Mouse (Mus musculus) kidney, embryonic 14.5 days (tissue): ENCODE results near the gene Gm9918. TPM values are rescaled to one million over a fixed set of nuclear protein-coding genes. Genes with fewer than 3 reads are reported as not detected.

Experiments
- ATAC-seq: fragments of 200-750 bp; cut with Nextera tagmentation; 2 replicates; pipeline ENCODE4 v1.8.0; 2017; ENCODE audit warnings: moderate number of reproducible peaks, mild to moderate bottlenecking, moderate TSS enrichment, moderate library complexity; ENCODE audit not compliant: low FRiP score, low TSS enrichment
- H3K27ac ChIP-seq: fragments of 300-500 bp; sonication (generic); 2 replicates; pipeline ENCODE4 v1.5.1; 2014; ENCODE audit warnings: low read depth, mild to moderate bottlenecking, low read length, moderate library complexity, mixed read lengths
- H3K27me3 ChIP-seq: fragments of 300-500 bp; sonication (generic); 2 replicates; pipeline ENCODE4 v1.6.1; 2014; ENCODE audit warnings: mild to moderate bottlenecking, low read length; ENCODE audit not compliant: control insufficient read depth, insufficient read depth
- H3K36me3 ChIP-seq: fragments of 300-500 bp; sonication (generic); 2 replicates; pipeline ENCODE4 v1.6.1; 2014; ENCODE audit warnings: low read length, mixed read lengths; ENCODE audit not compliant: control insufficient read depth, insufficient read depth
- H3K4me1 ChIP-seq: fragments of 300-500 bp; sonication (generic); 2 replicates; pipeline ENCODE4 v1.6.1; 2014; ENCODE audit warnings: low read length, mixed read lengths; ENCODE audit not compliant: control insufficient read depth, insufficient read depth
- H3K4me2 ChIP-seq: fragments of 300-500 bp; sonication (generic); replicated peaks from 2 replicates; pipeline ENCODE4 v1.6.1; 2014; ENCODE audit warnings: low read depth, mild to moderate bottlenecking, low read length
- H3K4me3 ChIP-seq: fragments of 300-500 bp; sonication (generic); 2 replicates; pipeline ENCODE4 v1.5.1; 2014; ENCODE audit warnings: mild to moderate bottlenecking, low read length
- H3K9ac ChIP-seq: fragments of 300-500 bp; sonication (generic); 2 replicates; pipeline ENCODE4 v1.6.1; 2014; ENCODE audit warnings: low read depth, mild to moderate bottlenecking, low read length, moderate library complexity
- H3K9me3 ChIP-seq: fragments of 300-500 bp; sonication (generic); 2 replicates; pipeline ENCODE4 v1.6.1; 2016; ENCODE audit warnings: low read length; ENCODE audit not compliant: control insufficient read depth
- WGBS: fragments of 180-500 bp; shearing (Covaris S2); extraction: QIAGEN DNeasy Blood & Tissue Kit; methylation state at CpG from one replicate; pipeline ENCODE4 v1.1.7; 2014; 5-methylcytosine and 5-hydroxymethylcytosine counted together
- polyA plus RNA-seq: library from polyadenylated mRNA; unstranded; fragments of >200 nt; fragmentation: Nextera tagmentation; extraction: Ambion mirVana; gene quantifications from 2 replicates; pipeline ENCODE4 v1.2.1, GENCODE M21; 2014

The Gm9918 gene
- polyA plus RNA-seq, 1 experiment from 2014 or later, result 0.84 TPM

DNA sequence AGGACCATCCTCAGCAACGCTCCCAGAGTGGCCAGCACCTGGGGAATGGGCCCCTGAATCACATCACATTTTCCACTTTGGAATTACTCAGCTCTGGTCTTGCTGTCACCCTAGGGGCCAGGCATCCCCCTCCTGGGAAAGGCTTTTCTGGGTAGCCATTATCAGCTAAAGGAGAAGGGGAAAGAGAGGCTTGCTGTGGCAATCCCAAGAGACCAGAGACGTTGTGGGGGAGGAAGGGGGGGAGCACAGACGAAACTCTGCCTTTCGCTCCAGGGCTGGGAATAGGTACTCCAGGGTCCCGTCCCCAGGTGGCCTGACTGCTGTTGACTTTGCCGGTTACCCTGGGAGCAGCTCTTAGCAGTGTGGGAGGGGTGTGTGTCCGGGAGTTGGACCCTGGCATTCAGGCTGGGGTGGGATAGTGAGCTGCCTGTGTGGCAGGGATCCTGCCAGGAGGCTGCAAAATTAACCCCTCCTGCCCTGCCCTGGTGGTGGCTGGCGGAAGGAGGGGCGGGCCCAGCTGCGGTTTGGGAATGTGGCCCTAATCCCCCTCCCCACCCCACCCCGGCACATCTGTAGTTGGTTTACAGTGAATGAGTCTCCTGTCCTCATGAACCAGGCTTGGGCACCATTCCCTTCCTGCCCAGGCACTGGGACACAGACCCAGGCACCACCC lies 11.6 kb upstream of the Gm9918 start:
- H3K4me2 ChIP-seq, result peak overlapping the region; percentile 96

DNA sequence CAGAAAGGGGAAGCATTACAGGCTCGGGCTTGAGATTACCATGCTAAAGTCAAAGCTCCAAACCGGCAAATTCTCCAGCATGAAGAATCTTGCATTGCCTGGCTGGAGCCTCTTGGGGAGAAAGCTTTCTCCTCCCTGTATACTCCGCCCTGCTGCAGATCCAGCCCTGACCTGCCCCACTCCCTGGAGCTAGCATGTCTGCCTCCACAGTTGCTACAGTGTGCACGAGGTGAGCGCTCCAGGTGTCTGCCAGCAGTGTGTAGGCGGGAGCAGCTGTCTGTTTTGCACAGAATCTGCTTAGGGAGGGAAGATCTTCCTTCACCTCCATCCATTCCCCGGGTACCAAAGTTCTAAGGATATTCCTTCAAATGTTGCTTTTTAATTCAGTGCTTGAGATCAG lies 7.8 kb upstream of the Gm9918 start:
- 42% methylated on average over 7 of the region's 7 CpGs for WGBS
- Histone ChIP-seq H3K4me1 (peaks cover 16% of the 10 kb centered on the region), H3K9me3 (no peaks in the 10 kb centered on the region), H3K27ac (no peak overlapping the region), H3K4me3 (no peak overlapping the region), H3K36me3 (no peaks in the 10 kb centered on the region), H3K27me3 (peaks cover 6% of the 10 kb centered on the region; the same call in 1 of the 2 replicates), H3K9ac (no peak overlapping the region), H3K4me2 (no peak overlapping the region)
- ATAC-seq, result no peak

More for the DNA sequence above, 11.6 kb upstream of the Gm9918 start:
- H3K27me3 ChIP-seq, result peaks cover 6% of the 10 kb centered on the region; the same call in 1 of the 2 replicates
- no peaks in the 10 kb centered on the region for H3K9me3 ChIP-seq
- ATAC-seq, result no peak
- peak overlapping the region; percentile 18; the same call in 1 of the 2 replicates for H3K9ac ChIP-seq
- H3K27ac ChIP-seq, result peak overlapping the region; percentile 49; the same call in 1 of the 2 replicates
- H3K4me3 ChIP-seq, result no peak overlapping the region
- WGBS, result 28% methylated on average over 11 of the region's 11 CpGs
- peaks cover 31% of the 10 kb centered on the region for H3K4me1 ChIP-seq
- no peaks in the 10 kb centered on the region for H3K36me3 ChIP-seq

DNA sequence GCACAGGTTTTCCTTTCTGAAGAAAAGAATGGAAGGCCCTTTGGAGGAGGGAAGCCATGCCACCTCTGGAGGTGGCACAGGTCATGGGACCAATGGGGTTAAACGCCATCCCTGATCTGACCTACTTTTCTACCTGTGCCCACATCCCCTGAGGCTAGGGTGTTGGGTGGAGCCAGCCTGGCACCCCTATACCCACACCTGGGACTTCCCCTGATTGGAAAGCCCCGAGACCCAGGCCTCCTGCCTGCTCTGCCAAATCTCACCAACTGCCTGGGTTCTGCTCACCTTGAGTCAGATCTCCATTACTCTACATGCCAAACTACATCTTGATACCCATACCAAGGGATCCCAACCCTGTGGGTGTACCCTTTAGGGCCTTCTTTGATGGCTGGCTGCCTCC lies 7.3 kb upstream of the Gm9918 start:
- H3K4me2 ChIP-seq, result no peak overlapping the region
- peaks cover 12% of the 10 kb centered on the region for H3K4me1 ChIP-seq
- no peak overlapping the region for H3K27ac ChIP-seq
- H3K27me3 ChIP-seq, result peaks cover 6% of the 10 kb centered on the region; the same call in 1 of the 2 replicates
- H3K36me3 ChIP-seq, result no peaks in the 10 kb centered on the region
- 68% methylated on average over 2 of the region's 2 CpGs for WGBS
- H3K4me3 ChIP-seq, result no peak overlapping the region
- no peak overlapping the region for H3K9ac ChIP-seq
- H3K9me3 ChIP-seq, result no peaks in the 10 kb centered on the region
- ATAC-seq, result no peak

DNA sequence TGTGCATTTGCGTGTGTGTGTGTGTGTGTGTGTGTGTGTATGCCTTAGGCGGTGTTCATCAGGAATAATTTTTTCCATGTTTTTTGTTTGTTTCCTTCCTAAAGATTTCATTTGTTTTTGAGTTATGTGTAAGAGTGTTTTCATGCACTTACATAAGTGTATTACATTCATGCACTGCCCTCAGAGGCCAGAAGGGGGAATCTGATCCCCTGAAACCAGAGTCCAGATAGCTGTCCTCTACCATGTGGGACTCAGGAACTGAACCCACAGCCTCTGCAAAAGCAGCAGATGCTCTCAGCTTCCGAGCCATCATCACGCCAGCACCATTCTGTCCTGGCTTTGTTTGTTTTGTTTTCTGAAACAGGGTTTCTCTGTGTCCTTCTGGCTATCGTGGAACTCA lies 4.8 kb upstream of the Gm9918 start:
- no peak overlapping the region for H3K4me3 ChIP-seq
- H3K27ac ChIP-seq, result no peak overlapping the region
- no peaks in the 10 kb centered on the region for H3K27me3 ChIP-seq
- H3K36me3 ChIP-seq, result no peaks in the 10 kb centered on the region
- ATAC-seq, result no peak
- peaks cover 4% of the 10 kb centered on the region for H3K4me1 ChIP-seq
- 96% methylated on average over 5 of the region's 5 CpGs for WGBS
- H3K4me2 ChIP-seq, result no peak overlapping the region
- H3K9me3 ChIP-seq, result no peaks in the 10 kb centered on the region
- no peak overlapping the region for H3K9ac ChIP-seq

DNA sequence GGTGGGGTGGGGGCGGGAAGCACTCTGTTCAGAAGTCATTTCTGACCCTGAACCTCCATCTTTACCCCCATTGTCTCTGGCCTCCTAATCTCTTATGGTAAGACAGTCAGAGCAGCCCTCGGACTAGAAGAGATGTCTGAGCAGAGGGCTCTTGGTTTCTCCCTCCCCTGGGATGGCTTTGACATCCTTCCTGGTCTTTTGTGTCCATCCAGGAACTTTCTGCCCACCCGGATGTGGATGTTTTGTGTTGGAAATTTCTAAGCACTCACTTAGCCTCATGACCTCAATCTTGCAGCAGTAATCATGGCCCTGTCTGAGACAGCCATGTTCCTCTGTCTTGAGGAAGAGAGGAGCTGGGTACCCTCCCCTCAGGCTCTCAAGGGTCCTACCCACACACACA lies 1.1 kb downstream of the Gm9918 start:
- Histone ChIP-seq H3K27ac (no peak overlapping the region), H3K9me3 (no peaks in the 10 kb centered on the region), H3K9ac (no peak overlapping the region), H3K27me3 (no peaks in the 10 kb centered on the region), H3K4me2 (peak overlapping the region; percentile 47; the same call in 1 of the 2 replicates), H3K4me1 (peaks cover 10% of the 10 kb centered on the region), H3K4me3 (no peak overlapping the region), H3K36me3 (no peaks in the 10 kb centered on the region)
- WGBS, result 41% methylated on average over 3 of the region's 3 CpGs
- ATAC-seq, result no peak

DNA sequence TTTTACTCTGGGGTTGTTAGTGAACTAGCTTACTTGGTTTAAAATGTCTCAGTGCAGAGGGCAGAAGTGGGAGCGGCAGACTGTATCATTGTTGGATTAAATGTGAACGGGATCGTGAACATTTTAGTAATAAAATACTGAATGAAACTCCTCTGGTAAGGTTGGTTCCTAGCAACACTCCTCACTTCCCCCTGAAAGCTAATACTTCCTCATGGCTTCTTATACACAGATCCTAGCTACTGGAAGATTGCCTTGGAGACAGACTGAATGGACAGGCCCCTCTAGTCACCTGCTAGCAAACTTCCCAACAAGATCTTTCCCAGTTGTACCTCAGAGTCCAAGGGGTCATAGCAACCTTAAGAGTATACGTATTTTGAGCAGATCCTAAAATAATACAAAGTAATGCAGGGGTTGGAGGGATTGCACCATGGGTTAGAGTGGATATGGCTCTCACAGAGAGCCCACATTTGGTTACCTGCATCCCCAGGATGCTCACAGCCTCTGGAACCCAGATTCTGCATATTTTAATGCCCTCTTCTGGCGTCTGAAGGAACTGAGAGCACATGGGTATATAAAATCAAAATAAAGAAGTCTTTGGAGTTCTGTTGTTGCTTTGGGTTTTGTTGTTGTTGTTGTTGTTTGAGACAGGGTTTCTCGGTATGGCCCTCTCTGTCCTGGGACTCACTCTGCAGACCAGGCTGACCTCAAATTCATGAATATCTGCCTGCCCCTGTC lies 3.8 kb downstream of the Gm9918 start:
- H3K9ac ChIP-seq, result no peak overlapping the region
- ATAC-seq, result no peak
- H3K27ac ChIP-seq, result no peak overlapping the region
- no peaks in the 10 kb centered on the region for H3K27me3 ChIP-seq
- H3K36me3 ChIP-seq, result no peaks in the 10 kb centered on the region
- no peak overlapping the region for H3K4me3 ChIP-seq
- peaks cover 10% of the 10 kb centered on the region for H3K4me1 ChIP-seq
- H3K4me2 ChIP-seq, result no peak overlapping the region
- H3K9me3 ChIP-seq, result no peaks in the 10 kb centered on the region
- WGBS, result 74% methylated on average over 6 of the region's 6 CpGs

DNA sequence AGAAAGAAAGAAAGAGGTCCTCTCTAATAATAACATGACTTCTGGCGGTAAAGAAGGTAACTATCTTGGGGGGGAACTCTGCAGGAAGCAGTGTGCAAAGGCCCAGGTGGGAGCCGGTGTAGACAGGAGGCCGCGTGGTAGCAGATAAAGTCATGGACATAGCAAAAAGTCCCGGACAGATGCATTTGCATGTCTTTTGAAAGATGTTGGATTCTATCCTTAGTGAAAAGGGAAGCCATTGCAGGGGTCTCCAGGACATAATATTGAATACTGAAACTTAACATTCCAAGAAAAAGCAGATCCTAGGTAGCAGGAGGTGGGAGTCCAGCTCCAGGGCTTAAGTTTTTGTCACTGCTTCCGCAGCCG lies 8.3 kb downstream of the Gm9918 start:
- 43% methylated on average over 7 of the region's 7 CpGs for WGBS
- Histone ChIP-seq H3K9me3 (no peaks in the 10 kb centered on the region), H3K4me2 (peak overlapping the region; percentile 88), H3K9ac (peak overlapping the region; percentile 81), H3K27ac (peak overlapping the region; percentile 90), H3K4me3 (peak overlapping the region; percentile 89), H3K36me3 (peaks cover 12% of the 10 kb centered on the region), H3K4me1 (peaks cover 11% of the 10 kb centered on the region), H3K27me3 (no peaks in the 10 kb centered on the region)
- ATAC-seq, result no peak

DNA sequence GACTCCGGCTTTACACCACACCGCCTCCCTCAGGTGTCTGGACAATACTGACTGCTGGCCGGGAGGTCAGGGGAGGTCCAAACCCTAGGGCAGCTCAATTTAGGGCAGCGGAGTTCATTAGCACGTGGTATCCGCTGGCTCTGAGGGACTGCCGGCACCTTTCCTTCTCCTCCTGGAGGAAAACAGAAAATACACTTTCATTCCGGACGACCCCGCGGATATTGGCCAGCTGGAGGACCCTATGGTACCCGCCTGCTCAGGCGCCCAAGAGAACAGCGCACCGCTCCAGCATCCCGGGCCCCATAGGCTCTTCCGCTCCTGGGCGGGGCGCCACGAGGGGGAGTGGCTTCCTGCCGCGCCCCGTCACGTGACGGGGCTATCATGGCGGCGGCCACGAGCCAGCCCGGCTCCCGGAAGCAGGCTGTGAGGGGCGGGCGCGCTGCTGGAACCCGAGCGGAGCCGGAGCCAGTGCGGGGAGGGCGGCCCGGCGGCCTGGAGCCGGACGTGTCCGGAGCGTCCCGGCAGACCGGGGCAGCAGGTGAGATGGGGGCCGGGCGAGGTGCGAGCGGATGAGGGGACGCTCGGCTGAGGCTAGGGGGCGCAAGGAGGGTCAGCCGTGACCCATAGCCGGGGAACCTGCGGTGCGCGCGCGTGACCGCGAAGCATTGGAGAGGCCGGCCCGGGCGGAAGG lies 8.9 kb downstream of the Gm9918 start, which contains the start of gene Mfsd5:
Mfsd5 (plus strand) TSS at position 363 of the 691 bp plus-strand sequence.
- ATAC-seq, result peak; percentile 98
- under 1% methylated on average over 65 of the region's 65 CpGs for WGBS
- Histone ChIP-seq H3K27me3 (no peaks in the 10 kb centered on the region), H3K4me2 (peak within 1 kb of the TSS; percentile 88), H3K27ac (peak within 1 kb of the TSS; percentile 90), H3K36me3 (peaks cover 12% of the 10 kb centered on the region), H3K4me1 (peaks cover 11% of the 10 kb centered on the region), H3K9ac (peak within 1 kb of the TSS; percentile 81), H3K4me3 (peak within 1 kb of the TSS; percentile 89), H3K9me3 (no peaks in the 10 kb centered on the region)
